Mouse (Mus musculus) embryonic stem cell, embryonic (primary cell): ENCODE data around the gene Camp.

Source experiments
- CTCF ChIA-PET, 4 experiments: fragments of 300-600 bp in 2 of 4; fragments of 350-600 bp in 2 of 4; sonication (Branson Sonifier 250); formaldehyde crosslinking; loops; one replicate each; lab custom pipeline; 2022; ENCODE audit warnings: inconsistent platforms in 2 of 4; lab: Charles Lee
- POLR2A ChIA-PET, 4 experiments: fragments of 300-600 bp in 2 of 4; fragments of 350-600 bp in 2 of 4; sonication (Branson Sonifier 250); formaldehyde crosslinking; loops; one replicate each; lab custom pipeline; 2022; ENCODE audit warnings: antibody characterized with exemption in 4 of 4, inconsistent platforms in 1 of 4; lab: Charles Lee

Camp gene

GRCm38 (mm10) chr9:109874797-109875691 lies 25.6 kb upstream of the Camp start, which contains the start of gene Cdc25a:
TSS of gene Cdc25a (plus strand) at chr9:109875579.
- CTCF ChIA-PET, result interaction anchor here (0.5 to 1.6 kb wide), 24 partner anchors 9 to 911 kb away, joined by 3 to 13 read pairs (median 4); partner anchors contain the start of gene Nme6 (in 1 of the 4)
- POLR2A ChIA-PET, result interaction anchor here (0.6 to 10.0 kb wide), 52 partner anchors 8 to 1601 kb away, joined by 3 to 161 read pairs (median 4); partner anchors contain the start of genes Dhx30 (in 1 of the 4), Map4 (in 1 of the 4), Nme6 (in 1 of the 4) and Smarcc1 (in 1 of the 4)

GRCm38 (mm10) chr9:109870983-109871572 lies 21.7 kb upstream of the Camp start:
- ChIA-PET CTCF (interaction anchor here in 3 of 4 experiments (0.6 to 2.8 kb wide), 6 partner anchors 9 to 1177 kb away, joined by 3 to 13 read pairs (median 4); no protein-coding TSS in a partner anchor), POLR2A (interaction anchor here (0.6 to 5.0 kb wide), 25 partner anchors 10 to 1081 kb away, joined by 3 to 29 read pairs (median 4); partner anchors contain the start of genes Nme6 (in 2 of the 4) and Pfkfb4 (in 2 of the 4))

- CTCF ChIA-PET, result interaction anchor here in 2 of 4 experiments (0.7 to 1.2 kb wide), 2 partner anchors 34 to 1582 kb away, joined by 3 read pairs; partner anchors contain the start of gene Nme6 (in 1 of the 2)
- POLR2A ChIA-PET, result interaction anchor here in 1 of 4 experiments (1.2 kb wide), 1 partner anchor 34 kb away, joined by 6 read pairs; the partner anchor contains the start of gene Nme6
Observed at GRCm38 (mm10) chr9:109866218-109866617, 16.8 kb upstream of the Camp start.

GRCm38 (mm10) chr9:109863085-109863484 lies 13.7 kb upstream of the Camp start:
- ChIA-PET POLR2A (interaction anchor here in 1 of 4 experiments (0.9 to 1.2 kb wide), 2 partner anchors 35 to 36 kb away, joined by 3 read pairs; no protein-coding TSS in a partner anchor), CTCF (interaction anchor here in 2 of 4 experiments (0.6 to 1.3 kb wide), 2 partner anchors 12 to 40 kb away, joined by 4 read pairs; partner anchors contain the start of gene Cdc25a (in 1 of the 2))

GRCm38 (mm10) chr9:109862397-109863044 lies 13.1 kb upstream of the Camp start:
- CTCF ChIA-PET, result interaction anchor here (0.5 to 2.0 kb wide), 50 partner anchors 9 to 1094 kb away, joined by 3 to 29 read pairs (median 4); partner anchors contain the start of genes Nme6 (in 3 of the 4), Camp (in 2 of the 4), Atrip (in 1 of the 4) and Cdc25a (in 1 of the 4)
- POLR2A ChIA-PET, result interaction anchor here in 3 of 4 experiments (0.5 to 3.2 kb wide), 7 partner anchors 9 to 238 kb away, joined by 3 to 29 read pairs (median 5); partner anchors contain the start of genes Cdc25a (in 1 of the 3) and Nme6 (in 1 of the 3)

- ChIA-PET POLR2A (interaction anchor here in 3 of 4 experiments (0.6 to 1.7 kb wide), 5 partner anchors 19 to 810 kb away, joined by 4 to 7 read pairs (median 5); partner anchors contain the start of genes Cdc25a (in 1 of the 3) and Nme6 (in 1 of the 3)), CTCF (interaction anchor here in 2 of 4 experiments (0.6 kb wide), 2 partner anchors 36 to 1024 kb away, joined by 3 to 4 read pairs; partner anchors contain the start of genes Als2cl (in 1 of the 2) and Tmie (in 1 of the 2))
Observed at GRCm38 (mm10) chr9:109855947-109856346, 6.5 kb upstream of the Camp start.

GRCm38 (mm10) chr9:109854341-109854740 lies 4.9 kb upstream of the Camp start:
- CTCF ChIA-PET, result interaction anchor here in 2 of 4 experiments (1.0 to 1.3 kb wide), 2 partner anchors 8 kb away, joined by 4 to 6 read pairs; no protein-coding TSS in a partner anchor
- POLR2A ChIA-PET, result no interaction called here

GRCm38 (mm10) chr9:109850099-109850498 lies 682 bp upstream of the Camp start:
- ChIA-PET POLR2A (interaction anchor here in 3 of 4 experiments (0.6 to 1.6 kb wide), 4 partner anchors 10 to 529 kb away, joined by 3 to 4 read pairs (median 3); no protein-coding TSS in a partner anchor), CTCF (interaction anchor here in 3 of 4 experiments (0.6 to 2.6 kb wide), 4 partner anchors 12 to 673 kb away, joined by 3 to 7 read pairs (median 4); no protein-coding TSS in a partner anchor)

GRCm38 (mm10) chr9:109833088-109833412 lies 16.4 kb downstream of the Camp start:
- ChIA-PET CTCF (interaction anchor here in 3 of 4 experiments (0.6 to 1.9 kb wide), 18 partner anchors 10 to 841 kb away, joined by 3 to 12 read pairs (median 4); partner anchors contain the start of genes Pfkfb4 (in 1 of the 3) and Spink8 (in 1 of the 3)), POLR2A (interaction anchor here in 3 of 4 experiments (0.5 to 2.5 kb wide), 18 partner anchors 10 to 823 kb away, joined by 3 to 21 read pairs (median 4); partner anchors contain the start of genes Atrip (in 1 of the 3), Cdc25a (in 1 of the 3) and Map4 (in 1 of the 3))

GRCm38 (mm10) chr9:109832391-109833087 lies 16.9 kb downstream of the Camp start, which contains the start of gene Nme6:
TSS of gene Nme6 (plus strand) at chr9:109832749.
- POLR2A ChIA-PET, result interaction anchor here in 3 of 4 experiments (0.5 to 2.5 kb wide), 32 partner anchors 10 to 1440 kb away, joined by 3 to 21 read pairs (median 4); partner anchors contain the start of genes Atrip (in 1 of the 3), Cdc25a (in 1 of the 3), Map4 (in 1 of the 3) and Pfkfb4 (in 1 of the 3)
- CTCF ChIA-PET, result interaction anchor here (0.5 to 1.9 kb wide), 35 partner anchors 9 to 841 kb away, joined by 3 to 12 read pairs (median 3); partner anchors contain the start of genes Pfkfb4 (in 1 of the 4), Shisa5 (in 1 of the 4) and Spink8 (in 1 of the 4)

GRCm38 (mm10) chr9:109826181-109826580 lies 23.2 kb downstream of the Camp start:
- POLR2A ChIA-PET, result no interaction called here
- CTCF ChIA-PET, result no interaction called here

GRCm38 (mm10) chr9:109825739-109826138 lies 23.7 kb downstream of the Camp start:
- CTCF ChIA-PET, result interaction anchor here in 3 of 4 experiments (0.6 to 1.2 kb wide), 3 partner anchors 27 to 1462 kb away, joined by 3 to 5 read pairs (median 4); no protein-coding TSS in a partner anchor
- POLR2A ChIA-PET, result interaction anchor here in 1 of 4 experiments (1.9 kb wide), 1 partner anchor 47 kb away, joined by 5 read pairs; no protein-coding TSS in a partner anchor

GRCm38 (mm10) chr9:109816341-109816740 lies 33.1 kb downstream of the Camp start:
- ChIA-PET POLR2A (interaction anchor here in 1 of 4 experiments (2.4 kb wide), 1 partner anchor 16 kb away, joined by 8 read pairs; the partner anchor contains the start of gene Nme6), CTCF (interaction anchor here in 1 of 4 experiments (1.0 kb wide), 1 partner anchor 16 kb away, joined by 4 read pairs; no protein-coding TSS in a partner anchor)

- ChIA-PET POLR2A (interaction anchor here in 2 of 4 experiments (0.6 to 1.2 kb wide), 2 partner anchors 19 to 280 kb away, joined by 3 to 11 read pairs; no protein-coding TSS in a partner anchor), CTCF (interaction anchor here in 2 of 4 experiments (0.6 to 0.7 kb wide), 2 partner anchors 62 to 558 kb away, joined by 3 read pairs; partner anchors contain the start of gene Cdc25a (in 1 of the 2))
Observed at GRCm38 (mm10) chr9:109813424-109813823, 36.0 kb downstream of the Camp start.

GRCm38 (mm10) chr9:109811980-109812379 lies 37.4 kb downstream of the Camp start, which contains the start of gene Spink8:
TSS of gene Spink8 (plus strand) at chr9:109812280.
- ChIA-PET POLR2A (interaction anchor here in 1 of 4 experiments (0.8 kb wide), 1 partner anchor 14 kb away, joined by 6 read pairs; no protein-coding TSS in a partner anchor), CTCF (interaction anchor here in 3 of 4 experiments (0.7 to 2.2 kb wide), 4 partner anchors 14 to 50 kb away, joined by 3 to 9 read pairs (median 4); partner anchors contain the start of genes Fbxw27 (in 1 of the 3) and Nme6 (in 1 of the 3))
